Mouse (Mus musculus) C2C12 (cell line): ENCODE measurements around the gene Adgrl2.

Source experiments
- CTCF ChIP-seq: IDR thresholded peaks from one replicate; pipeline ENCODE4 v1.5.1; 2011; ENCODE audit not compliant: control insufficient read depth, insufficient read depth, insufficient read length
- MAX ChIP-seq: IDR thresholded peaks from one replicate; pipeline ENCODE4 v1.6.1; 2011; ENCODE audit warnings: mild to moderate bottlenecking, control low read depth
- MYOG ChIP-seq: IDR thresholded peaks from one replicate; pipeline ENCODE4 v1.6.1; 2011; ENCODE audit not compliant: control insufficient read depth, insufficient read length; ENCODE audit errors: extremely low read depth

- TF ChIP-seq CTCF (no peak), MAX (no peak), MYOG (no peak)
Observed at GRCm38 (mm10) chr3:148912944-148913684, 77.2 kb downstream of the Adgrl2 start.
